Mouse (Mus musculus) ES-E14 (cell line): ENCODE data around the gene Slc41a2.

Experiments used
- CHD2 ChIP-seq: IDR thresholded peaks from 2 replicates; pipeline ENCODE4 v1.6.1; 2014; ENCODE audit warnings: mild to moderate bottlenecking, low read depth, low read length, inconsistent platforms
- HCFC1 ChIP-seq: IDR thresholded peaks from 2 replicates; pipeline ENCODE4 v1.6.1; 2012; ENCODE audit warnings: low read length, inconsistent platforms, borderline replicate concordance; ENCODE audit not compliant: insufficient read depth
- MAFK ChIP-seq: IDR thresholded peaks from 2 replicates; pipeline ENCODE4 v1.6.1; 2014; ENCODE audit warnings: mild to moderate bottlenecking, low read depth, low read length, inconsistent platforms; ENCODE audit not compliant: insufficient read depth
- ZNF384 ChIP-seq: IDR thresholded peaks from 2 replicates; pipeline ENCODE4 v1.6.1; 2012; ENCODE audit warnings: low read depth, low read length, inconsistent platforms

DNA sequence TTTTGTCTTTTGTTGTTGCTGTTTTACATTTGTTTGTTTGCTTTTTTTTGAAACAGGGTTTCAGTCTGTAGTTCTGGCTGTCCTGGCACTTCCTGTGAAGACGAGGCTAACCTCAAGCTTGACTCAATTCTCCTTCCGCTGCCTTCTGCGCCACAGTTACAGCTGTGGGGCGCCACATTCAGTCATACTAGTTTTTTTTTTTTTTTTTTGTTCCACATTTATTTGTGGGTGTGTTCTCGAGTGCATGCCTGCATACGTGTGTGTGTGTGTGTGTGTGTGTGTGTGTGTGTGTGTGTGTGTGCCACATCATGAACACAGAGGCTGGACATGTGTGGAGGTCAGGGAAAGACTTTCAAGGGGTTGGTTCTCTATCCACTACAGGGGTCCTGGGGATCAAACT, 7.3 kb downstream of the Slc41a2 start:
- TF ChIP-seq CHD2 (no peak), ZNF384 (no peak), HCFC1 (no peak), MAFK (no peak)
